Comparison of ENCODE assay signal across 18 mouse cellular contexts in genomic region chr11:22372609-22373289, GRCm38 (mm10). TPM values are rescaled to one million over a fixed set of nuclear protein-coding genes. Genes with fewer than 3 reads are reported as not detected.
A peak's percentile ranks its signal among the peaks of the same experiment; 100 is the strongest.
DNase-seq lines count a peak whose midpoint lies in the region; ATAC-seq lines count a peak whose summit lies in the region.
"Had no signal": no experiment of that assay in that cellular context is flagged by ENCODE, and none has a peak within 500 bp of the region (broad histone marks: within the 10 kb centered on the region; RNA-seq: fewer than 3 reads in every experiment).

No protein-coding gene starts in this region.

- H3K36me3 ChIP-seq in hindbrain, embryonic 11.5 days (ENCODE audit: control insufficient read depth, insufficient read depth, low read length), result no peaks in the 10 kb centered on the region
- H3K36me3 ChIP-seq in hindbrain, embryonic 13.5 days, result no peaks in the 10 kb centered on the region
- H3K36me3 ChIP-seq: heart, embryonic 10.5 days; hindbrain, embryonic 15.5 days; limb, embryonic 15.5 days had no signal

- H3K4me1 ChIP-seq in hindbrain, embryonic 11.5 days (replicated peaks; ENCODE audit: control insufficient read depth, insufficient read depth, low read length), result no peaks in the 10 kb centered on the region
- H3K4me1 ChIP-seq in hindbrain, embryonic 13.5 days (replicated peaks), result no peaks in the 10 kb centered on the region
- H3K4me1 ChIP-seq: heart, embryonic 10.5 days; hindbrain, embryonic 15.5 days had no signal

- H3K4me3 ChIP-seq in hindbrain, embryonic 11.5 days (ENCODE audit: low read depth, low read length), result no peak overlapping the region
- no peak overlapping the region for H3K4me3 ChIP-seq in hindbrain, embryonic 13.5 days
- H3K4me3 ChIP-seq: erythroblast, embryonic 14.5 days; heart, embryonic 10.5 days; hindbrain, embryonic 15.5 days; limb, embryonic 15.5 days had no signal

- no peak overlapping the region for H3K4me2 ChIP-seq in hindbrain, embryonic 11.5 days (replicated peaks; ENCODE audit: low read depth, low read length)
- no peak overlapping the region for H3K4me2 ChIP-seq in hindbrain, embryonic 13.5 days
- H3K4me2 ChIP-seq: hindbrain, embryonic 15.5 days; limb, embryonic 15.5 days had no signal

- H3K9me3 ChIP-seq in hindbrain, embryonic 11.5 days (ENCODE audit: control insufficient read depth, low read length), result no peaks in the 10 kb centered on the region
- no peaks in the 10 kb centered on the region for H3K9me3 ChIP-seq in hindbrain, embryonic 13.5 days
- H3K9me3 ChIP-seq: heart, embryonic 10.5 days; hindbrain, embryonic 15.5 days; limb, embryonic 15.5 days had no signal

- H3K27me3 ChIP-seq in hindbrain, embryonic 11.5 days (ENCODE audit: control insufficient read depth, insufficient read depth, low read length), result no peaks in the 10 kb centered on the region
- H3K27me3 ChIP-seq in hindbrain, embryonic 13.5 days, result no peaks in the 10 kb centered on the region
- H3K27me3 ChIP-seq: hindbrain, embryonic 15.5 days; limb, embryonic 15.5 days had no signal

- 100% methylated on average over 1 of the region's 1 CpGs for WGBS in hindbrain, embryonic 11.5 days
- 93% methylated on average over 1 of the region's 1 CpGs for WGBS in hindbrain, embryonic 13.5 days

- DNase-seq in hindbrain, embryonic 11.5 days (ENCODE audit: low spot score), result peak; percentile 4
- peak; percentile 9 for DNase-seq in A20 (ENCODE audit: low read depth, low spot score)
- DNase-seq in forelimb bud, embryonic 11.5 days (ENCODE audit: low read depth, low spot score), result peak; percentile 14
- DNase-seq in mesoderm, embryonic 11.5 days (ENCODE audit: low read depth, low spot score), result peak; percentile 29
- no peak for DNase-seq in heart, postnatal 14 days
- no peak for DNase-seq in layer of hippocampus, adult 11-12 months (ENCODE audit: low spot score)
- DNase-seq: cerebellum, adult 2 months; cerebellum, postnatal 36 days; gastrocnemius, postnatal 36 days; lung, postnatal 10 days; thymus, postnatal 14 days had no signal

- ATAC-seq in hindbrain, embryonic 11.5 days (ENCODE audit: low FRiP score), result no peak
- no peak for ATAC-seq in hindbrain, embryonic 13.5 days (ENCODE audit: low FRiP score)
- ATAC-seq: forebrain, embryonic 16.5 days; intestine, embryonic 16.5 days had no signal

- no peak overlapping the region for H3K27ac ChIP-seq in hindbrain, embryonic 11.5 days (ENCODE audit: low read depth, low read length)
- H3K27ac ChIP-seq in hindbrain, embryonic 13.5 days, result no peak overlapping the region
- H3K27ac ChIP-seq: heart, embryonic 10.5 days; hindbrain, embryonic 15.5 days; limb, embryonic 15.5 days had no signal

- intact Hi-C loops in heart, postnatal 14 days (cut with DNase I), result no loop called here

- no peak overlapping the region for H3K9ac ChIP-seq in hindbrain, embryonic 11.5 days (ENCODE audit: low read depth, low read length)
- no peak overlapping the region for H3K9ac ChIP-seq in hindbrain, embryonic 13.5 days
- H3K9ac ChIP-seq: hindbrain, embryonic 15.5 days; limb, embryonic 15.5 days had no signal

RNA-seq across cellular contexts. Expression of gene Ehbp1, which starts 30.7 kb away (rescaled TPM):
- 15.0 and 24.8 TPM in 2 replicates for polyA plus RNA-seq in hindbrain, embryonic 11.5 days (2014; fragmentation: Nextera tagmentation; extraction: Ambion mirVana)
- 17.5 and 21.8 TPM in 2 replicates for polyA plus RNA-seq in hindbrain, embryonic 13.5 days (2015; fragmentation: Nextera tagmentation; extraction: Ambion mirVana)
- 100 to 1,000 TPM in 1 of 2 experiments, 10 to 100 TPM in 1; 91.6 to 117 TPM for total RNA-seq in heart, postnatal 14 days (2021)

Comparison
In these comparisons a context has a peak if more than half of its experiments do, and no peak if none do; other contexts are left out.
1. DNase-seq: peak in hindbrain, embryonic 11.5 days (single experiment), A20 (single experiment), forelimb bud, embryonic 11.5 days (single experiment) and mesoderm, embryonic 11.5 days (single experiment); none in heart, postnatal 14 days (0 of 2) and layer of hippocampus, adult 11-12 months (single experiment).